Mouse (Mus musculus) spleen, postnatal 36 days (tissue): ENCODE results near the gene Ssr2.

Experiments used
- DNase-seq, 2 experiments: peaks; one replicate each; pipeline ENCODE4 v3.0.0; 2022; ENCODE audit warnings: low spot score in 2 of 2, mixed read lengths in 1 of 2

Ssr2 gene

DNA sequence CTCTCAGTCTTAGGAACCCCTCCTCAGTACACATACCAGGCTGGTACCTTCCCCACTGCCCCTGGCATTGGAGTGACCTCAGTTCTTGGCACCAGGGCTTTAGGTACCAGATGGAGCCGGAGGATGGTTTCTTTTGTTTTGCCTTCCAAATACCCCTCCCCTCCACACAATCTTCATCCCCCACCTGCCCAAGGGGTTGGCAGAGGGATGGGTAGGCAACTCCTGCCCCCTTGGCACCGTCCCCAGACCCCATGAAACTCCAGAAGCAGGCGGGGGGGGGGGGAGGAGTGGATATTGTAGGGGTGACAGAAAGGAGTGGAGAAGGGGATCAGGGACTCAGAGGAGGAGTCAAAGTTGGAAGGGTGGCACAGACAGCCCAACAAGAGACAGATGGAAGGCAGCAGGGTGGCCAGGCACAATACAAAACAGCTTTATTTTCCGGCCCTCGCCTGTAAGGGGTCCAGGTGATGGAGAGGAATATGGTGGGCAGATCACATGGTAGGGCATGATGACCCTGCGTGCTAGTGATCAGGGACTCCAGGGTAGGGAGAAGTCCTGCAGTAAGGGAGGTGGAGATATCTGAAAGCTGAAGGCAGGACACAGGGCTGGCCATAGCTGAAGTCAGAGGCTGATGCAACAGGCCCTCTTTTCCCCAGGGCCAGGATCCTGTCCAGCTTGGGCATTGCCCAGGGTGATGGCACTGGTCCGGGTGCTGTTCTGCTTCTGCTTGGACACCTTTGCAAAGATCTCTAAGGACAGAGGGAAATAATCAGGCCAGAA, 33.9 kb upstream of the Ssr2 start:
- no peak for DNase-seq

DNA sequence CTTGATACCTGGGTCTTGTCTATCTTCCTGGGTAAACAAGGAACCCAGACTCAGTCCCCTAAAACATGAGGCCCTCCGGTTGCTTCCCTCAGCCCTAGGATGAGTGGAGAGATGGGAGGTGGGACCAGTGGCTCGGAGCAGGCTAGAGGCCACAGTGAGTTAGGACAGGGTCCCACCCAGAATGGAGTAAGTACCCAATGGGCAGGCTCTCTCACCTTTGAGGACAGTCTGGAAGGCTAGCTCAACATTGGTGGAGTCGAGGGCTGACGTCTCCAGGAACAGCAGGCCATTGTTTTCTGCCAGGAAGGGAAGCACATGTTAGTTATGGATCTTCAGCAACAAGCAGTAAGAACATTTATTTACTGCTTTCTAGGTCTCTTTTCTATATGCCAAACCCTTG, 33.2 kb upstream of the Ssr2 start:
- no peak for DNase-seq

DNA sequence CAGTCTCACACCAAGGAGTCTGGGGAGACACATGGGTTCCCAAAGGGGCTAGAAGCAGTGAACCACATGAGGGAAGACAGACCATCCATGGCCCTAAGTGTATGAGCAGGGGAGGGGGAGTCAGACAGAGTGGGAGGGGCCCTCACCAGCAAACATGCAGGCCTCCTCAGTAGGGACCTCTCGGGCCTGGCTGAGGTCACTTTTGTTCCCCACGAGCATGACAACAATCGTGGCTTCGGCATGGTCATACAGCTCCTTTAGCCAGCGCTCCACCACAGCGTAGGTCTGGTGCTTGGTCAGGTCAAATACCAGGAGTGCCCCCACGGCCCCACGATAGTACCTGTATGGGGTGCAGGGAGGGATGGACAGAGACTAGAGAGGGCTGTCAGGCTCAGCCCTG, 32.5 kb upstream of the Ssr2 start:
- DNase-seq: no peak

DNA sequence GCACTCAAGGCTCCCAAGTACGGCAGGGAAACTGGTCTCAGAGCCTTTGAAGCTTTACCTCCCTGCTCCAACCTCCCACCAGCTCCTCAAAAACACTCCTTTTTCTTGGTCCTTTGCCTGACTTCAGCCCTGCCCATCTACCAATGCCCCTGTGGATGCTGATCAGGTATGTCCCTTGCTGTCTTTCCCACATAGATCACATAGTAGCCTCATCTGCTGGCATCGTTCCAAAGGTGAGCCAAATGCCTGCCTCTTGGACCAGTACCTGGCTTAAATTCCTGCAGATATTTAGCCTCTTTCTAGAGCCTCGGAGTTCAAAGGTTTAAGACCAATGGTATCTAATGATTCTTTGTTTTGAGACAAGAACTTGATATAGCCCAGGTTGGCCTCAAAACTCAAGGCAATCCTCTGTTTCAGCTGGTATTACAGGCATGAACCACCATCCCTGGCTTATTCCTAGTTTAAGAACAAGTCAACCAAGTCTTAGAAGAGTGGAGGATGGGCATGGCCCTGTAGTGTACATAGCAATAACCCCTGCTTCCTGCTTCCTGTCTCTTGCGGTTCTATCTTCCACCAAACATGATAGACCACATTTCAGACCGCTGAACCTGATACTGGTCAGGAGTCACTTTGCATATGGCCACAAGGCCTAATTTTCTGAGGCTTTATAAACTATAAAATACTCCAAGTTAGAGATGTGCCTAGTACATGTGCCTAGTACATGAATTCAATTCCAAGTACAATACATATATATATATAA, 31.8 kb upstream of the Ssr2 start:
- peak in 1 of 2 experiments; percentile 33 for DNase-seq

DNA sequence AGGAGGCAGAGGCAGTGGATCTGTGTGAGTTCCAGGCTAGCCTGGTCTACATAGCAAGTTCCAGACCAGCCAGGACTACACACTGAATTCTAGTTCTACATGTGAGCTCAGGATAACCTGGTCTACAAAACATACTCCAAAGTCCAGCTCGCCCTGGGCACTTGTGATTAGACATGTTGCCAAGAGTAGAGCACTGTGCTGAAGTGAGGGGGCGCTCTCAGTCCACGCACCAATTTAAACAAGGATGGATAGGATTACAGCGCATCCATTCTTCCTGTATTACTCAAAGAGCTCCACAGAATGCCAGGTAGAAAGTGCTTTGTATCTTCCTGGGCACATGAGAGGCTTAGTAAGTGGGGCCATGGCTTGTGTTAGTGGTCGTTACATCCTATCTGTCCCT, 31.2 kb upstream of the Ssr2 start:
- DNase-seq: no peak

DNA sequence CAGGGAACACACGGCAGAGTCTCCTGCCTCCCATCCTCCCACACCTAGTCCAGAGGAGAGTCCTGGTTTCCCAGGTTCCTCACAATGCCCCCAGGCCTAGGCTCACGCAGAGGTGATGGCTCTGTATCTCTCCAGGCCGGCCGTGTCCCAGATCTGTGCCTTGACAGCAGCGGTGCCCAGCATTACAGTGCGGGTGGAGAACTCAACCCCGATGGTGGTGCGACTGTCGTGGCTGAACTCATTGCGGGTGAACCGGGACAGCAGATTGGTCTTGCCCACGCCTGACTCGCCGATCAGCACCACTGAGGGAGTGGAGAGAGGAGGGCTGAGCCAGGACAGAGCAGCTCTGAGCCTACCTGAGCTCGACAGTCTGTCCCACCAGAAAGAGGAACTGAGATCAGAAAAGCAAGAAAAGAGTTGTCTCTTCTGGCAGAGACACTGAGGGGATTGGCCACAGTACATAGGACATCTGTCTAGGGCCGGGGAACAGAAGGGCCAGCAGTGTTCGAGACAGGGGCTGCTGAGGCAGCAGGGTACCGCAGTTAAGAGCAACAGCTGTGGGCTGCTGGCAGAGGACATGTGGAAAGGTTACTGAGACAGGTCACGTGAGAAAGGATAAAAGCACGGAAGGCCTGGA, 30.6 kb upstream of the Ssr2 start:
- peak; percentile 60 to 61 for DNase-seq

DNA sequence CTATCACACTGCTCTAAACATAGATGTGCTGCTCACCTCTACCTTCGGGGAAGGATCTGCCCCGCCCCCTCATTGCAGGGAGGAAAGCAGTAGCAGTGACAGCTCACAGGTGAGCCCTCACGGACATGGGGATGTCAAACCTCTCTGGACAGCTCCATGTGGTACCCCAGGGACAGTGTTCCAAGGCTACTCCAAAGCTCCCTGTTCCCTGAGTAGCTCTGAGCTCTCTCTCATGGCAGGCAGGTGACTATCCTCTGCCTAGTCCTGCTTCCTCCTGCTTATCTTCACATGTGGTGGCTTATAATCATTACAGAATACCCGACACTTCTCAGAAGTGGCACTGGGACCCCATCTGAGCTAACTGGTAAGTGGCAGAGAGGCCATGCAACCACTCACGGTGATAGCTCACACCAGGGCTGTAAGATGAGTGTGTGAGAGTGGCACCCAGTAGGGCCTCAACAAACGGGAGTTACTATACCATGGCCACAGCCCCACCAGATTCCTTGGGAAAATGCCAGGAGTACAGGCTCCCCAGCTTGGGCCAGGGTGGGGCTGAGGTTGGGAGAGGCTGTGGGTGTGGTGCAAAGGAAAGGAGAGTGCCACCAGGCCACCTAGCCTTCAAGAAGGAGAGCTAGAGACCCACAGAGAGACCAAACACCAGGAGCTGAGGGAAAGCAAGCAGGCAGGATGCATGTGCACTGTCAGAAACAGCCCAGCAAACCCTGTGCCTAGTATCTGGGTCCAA, 28.8 kb upstream of the Ssr2 start:
- DNase-seq: no peak

DNA sequence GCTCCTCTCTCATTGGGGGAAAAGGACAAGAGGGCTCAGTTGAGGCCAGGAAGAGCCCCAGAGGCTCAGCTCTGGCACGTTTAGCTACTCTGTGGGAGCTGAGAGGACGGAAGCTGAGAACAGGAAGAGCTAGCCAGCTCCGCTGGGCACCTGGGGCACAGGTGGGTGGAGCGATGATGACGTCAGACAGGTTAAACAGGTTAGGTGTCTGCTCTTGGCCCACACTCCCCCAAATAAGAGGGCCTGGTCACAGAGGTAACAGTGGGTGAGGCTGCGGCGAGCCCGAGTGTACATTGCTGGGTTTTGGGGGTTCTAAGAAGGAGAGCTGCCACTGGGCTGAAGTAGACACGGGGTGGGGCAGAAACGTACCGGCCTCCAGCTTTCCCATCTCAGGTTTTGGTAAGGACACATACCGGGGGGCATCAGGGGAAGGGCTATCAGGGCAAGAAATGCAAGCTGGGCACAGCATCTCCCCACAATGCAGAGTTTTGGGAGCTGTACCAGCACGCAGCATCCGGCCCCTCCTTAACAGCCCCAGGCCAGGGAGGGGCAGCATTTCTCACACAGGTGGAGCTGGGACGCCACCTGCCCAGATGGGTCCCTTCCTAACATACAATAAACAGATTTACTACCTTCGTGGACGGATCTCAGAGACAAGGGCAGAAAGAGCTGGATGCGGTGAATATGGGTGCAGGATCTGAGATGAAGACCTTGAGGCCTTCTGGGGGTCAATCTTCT, 27.3 kb upstream of the Ssr2 start, which contains the start of gene Rab25:
Gene Rab25, minus strand, starts transcription at position 121 of the 738 bp plus-strand sequence.
- no peak for DNase-seq

DNA sequence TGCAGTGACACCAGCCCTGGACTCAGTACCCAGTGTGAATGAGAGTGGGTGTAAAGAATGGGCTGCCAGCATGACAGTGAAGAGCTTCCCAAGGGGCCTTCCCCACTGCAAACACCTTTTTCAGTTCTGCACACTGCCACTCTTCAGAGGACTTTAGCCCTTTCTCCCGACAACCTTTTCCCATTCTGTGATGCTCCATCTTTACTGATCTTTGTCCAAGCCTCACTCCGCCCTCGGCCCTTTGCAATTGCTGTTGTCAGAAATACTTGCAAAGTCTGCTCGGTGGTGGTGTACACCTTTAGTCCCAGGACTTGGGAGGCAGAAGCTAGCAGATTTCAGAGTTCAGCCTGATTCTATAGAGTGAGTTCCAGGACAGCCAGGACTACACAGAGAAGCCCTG, 24.1 kb upstream of the Ssr2 start:
- DNase-seq: no peak

DNA sequence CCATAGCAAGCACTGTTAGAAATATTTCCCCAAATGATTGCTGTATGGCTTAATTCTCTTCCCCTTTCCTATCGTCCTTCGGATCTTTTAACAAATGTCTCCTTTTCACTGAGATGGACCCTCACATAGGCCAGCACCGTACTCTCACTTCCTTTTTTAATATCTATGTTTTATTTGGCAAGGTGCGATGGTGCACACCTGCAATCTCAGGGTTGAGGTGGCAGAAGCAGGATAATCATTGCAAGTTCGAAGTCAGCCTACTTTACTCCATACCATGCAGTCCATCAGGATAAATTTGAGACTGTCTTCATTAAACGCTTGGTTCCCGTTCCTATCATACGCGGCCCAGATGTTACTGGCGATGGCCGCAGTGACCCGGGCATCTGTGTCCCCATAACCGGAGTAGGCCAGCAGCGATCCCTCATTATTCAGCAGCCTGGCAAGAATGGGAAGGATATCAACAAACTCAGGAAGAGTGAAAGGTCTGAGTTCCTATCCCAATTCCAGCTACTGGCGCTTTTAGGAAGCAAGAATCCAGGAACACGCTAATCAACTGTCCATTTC, 23.5 kb upstream of the Ssr2 start:
- no peak for DNase-seq

DNA sequence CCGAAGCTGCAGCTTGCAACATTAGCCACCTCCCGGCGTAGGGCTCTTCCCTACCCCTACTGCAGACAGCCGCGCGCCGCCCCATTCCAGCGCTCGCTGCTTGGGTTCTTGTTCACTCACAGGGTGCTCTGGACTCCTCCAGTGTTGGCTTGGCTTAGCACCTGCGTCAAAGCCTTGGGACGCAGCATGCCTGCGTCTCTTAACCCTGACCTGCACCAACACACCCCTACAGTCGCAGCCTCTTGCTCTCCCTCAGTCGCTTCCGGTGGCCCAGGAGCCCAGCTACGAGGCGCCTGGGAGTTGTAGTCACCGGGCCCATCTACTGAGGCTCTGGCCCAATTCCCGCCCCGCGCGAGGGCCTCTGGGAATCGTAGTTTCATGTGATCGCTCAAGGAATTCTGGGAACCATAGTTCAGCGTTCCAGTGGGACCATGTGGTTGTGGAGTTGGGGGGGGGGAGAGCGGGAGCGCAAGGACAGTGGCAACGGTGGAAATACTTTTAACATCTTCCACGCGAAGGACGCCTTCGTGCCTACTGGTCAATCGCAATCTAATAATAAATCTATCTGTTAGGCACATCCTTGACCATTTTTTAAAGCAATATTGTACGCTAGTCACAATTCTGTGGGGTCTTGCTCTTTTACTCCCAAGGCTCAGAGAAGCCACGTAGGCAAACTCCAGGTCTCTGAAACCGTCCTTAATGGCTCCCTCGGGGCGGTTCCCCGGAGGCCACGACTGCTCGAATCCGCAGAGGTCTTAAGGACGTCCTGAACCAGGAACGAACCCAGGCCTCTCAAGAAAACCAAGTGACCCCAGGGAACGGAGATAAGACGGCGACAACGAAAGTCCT, 22.8 kb upstream of the Ssr2 start, which contains the start of gene Lamtor2:
Gene Lamtor2, minus strand, starts transcription at position 399 of the 849 bp plus-strand sequence.
- DNase-seq: peak; percentile 97 to 98

DNA sequence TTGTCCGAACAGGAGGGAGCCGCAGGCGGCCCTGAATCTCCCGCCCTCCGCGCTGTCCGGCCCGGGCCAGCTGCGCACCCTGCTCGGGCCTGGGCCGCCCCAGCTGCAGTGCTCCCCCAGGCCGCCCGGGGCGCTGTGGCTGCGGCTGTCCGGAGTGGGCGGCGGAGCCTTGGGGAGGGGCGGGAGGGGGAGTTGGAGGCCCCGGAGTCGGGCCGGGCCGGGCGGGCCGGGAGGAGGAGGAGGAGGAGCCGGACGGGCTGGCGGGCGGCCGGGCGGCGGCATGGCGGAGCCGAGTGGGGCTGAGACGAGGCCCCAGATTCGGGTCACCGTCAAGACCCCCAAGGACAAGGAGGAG, 22.2 kb upstream of the Ssr2 start, which contains the start of gene Ubqln4:
Gene Ubqln4, plus strand, starts transcription at position 234 of the 355 bp plus-strand sequence.
- DNase-seq: peak; percentile 83 to 89

DNA sequence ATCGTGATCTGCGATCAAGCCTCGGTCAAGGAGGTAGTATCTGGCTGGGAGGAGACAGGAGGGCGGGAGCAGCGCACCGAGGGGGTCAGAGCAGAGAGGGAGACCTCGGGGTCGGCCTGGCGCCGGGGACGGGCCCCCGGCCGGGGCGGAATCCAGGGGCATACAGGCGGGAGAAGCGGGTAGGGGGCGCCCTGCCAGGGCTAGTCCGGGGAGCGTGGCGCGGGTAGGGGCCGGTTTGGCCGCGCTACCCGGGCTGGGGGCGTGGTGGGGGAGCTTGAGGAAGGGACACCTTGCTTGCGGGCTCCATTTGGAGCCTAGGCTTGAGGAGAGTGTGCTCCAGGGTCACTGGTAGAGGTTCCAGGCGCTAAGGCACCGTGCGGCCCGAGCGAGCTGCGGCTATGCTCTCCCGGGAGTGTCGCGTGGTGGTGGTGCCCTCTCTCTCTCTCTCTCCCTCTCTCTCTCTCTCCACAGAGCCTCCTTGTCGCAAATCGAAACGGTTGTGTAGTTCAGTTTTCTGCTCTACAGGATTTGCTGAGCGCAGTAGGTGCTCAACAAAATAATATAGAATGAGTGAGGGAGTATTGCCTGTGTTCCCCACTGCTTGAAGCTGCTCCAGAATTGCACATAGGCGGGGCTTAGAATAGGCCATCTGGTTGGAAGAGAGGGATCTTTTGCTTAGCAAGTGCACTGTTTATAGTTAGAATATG, 21.6 kb upstream of the Ssr2 start:
- peak in 1 of 2 experiments; percentile 47 for DNase-seq

DNA sequence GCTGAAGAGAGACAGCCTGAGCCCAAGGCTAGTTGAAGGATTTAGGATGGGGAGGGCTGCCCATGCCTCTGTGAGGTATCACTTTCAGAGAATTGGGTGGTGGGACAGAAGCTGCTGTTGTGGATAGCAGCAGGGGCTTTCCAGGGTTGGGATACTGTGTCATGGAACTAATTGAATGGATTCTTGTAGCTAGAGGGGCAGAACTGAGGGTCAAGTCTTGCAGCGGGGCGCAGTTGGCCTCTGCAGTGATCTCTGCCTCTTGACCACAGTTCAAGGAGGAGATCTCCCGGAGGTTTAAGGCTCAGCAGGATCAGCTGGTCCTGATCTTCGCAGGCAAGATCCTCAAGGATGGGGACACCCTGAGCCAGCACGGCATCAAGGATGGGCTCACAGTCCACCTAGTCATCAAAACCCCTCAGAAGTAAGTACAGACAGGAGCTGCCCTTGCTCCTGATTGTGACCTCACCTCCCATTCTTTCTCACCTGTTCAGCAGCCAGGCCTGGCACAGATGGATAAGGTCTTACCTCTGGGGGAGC, 20.5 kb upstream of the Ssr2 start:
- DNase-seq: no peak

DNA sequence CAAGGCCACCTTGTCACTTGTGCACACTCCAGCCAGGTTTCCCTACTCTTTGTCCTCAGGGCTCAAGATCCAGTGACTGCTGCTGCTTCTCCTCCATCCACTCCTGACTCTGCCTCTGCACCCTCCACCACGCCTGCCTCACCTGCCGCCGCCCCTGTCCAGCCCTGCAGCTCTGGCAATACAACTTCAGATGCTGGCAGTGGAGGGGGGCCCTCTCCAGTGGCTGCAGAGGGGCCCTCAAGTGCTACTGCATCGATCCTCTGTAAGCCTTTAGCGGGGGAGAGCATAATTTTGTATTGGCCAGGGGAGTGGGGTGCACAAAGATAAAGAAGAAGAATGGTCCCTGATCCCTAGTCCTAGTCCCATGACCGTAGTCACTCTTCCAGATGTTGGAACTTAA, 19.9 kb upstream of the Ssr2 start:
- DNase-seq: no peak

DNA sequence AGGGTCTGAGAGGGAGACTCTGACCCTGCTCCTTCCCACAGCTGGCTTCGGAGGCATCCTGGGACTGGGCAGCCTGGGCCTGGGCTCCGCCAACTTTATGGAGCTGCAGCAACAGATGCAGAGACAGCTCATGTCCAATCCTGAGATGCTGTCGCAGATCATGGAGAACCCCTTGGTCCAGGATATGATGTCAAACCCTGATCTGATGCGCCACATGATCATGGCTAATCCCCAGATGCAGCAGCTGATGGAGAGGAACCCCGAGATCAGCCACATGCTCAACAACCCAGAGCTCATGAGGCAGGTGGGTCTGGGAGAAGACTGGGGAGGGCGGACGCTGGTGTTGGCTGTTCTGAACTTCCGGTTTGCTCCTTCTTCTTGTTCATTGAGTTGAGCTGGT, 19.1 kb upstream of the Ssr2 start:
- DNase-seq: no peak

DNA sequence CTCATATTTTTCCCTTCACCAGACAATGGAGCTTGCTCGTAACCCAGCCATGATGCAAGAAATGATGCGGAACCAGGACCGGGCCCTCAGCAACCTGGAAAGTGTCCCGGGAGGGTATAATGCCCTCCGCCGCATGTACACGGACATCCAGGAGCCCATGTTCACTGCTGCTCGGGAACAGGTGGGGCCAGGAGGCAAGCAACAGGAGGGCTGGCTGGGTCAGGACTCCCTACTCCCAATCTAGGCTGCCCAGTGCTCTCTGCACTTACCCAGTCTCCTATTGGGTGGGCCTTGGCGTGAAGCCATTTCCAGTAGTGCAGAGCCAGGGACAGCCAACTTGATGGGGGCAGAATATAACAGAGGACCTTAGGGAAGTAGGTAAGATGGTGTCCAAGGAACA, 16.1 kb upstream of the Ssr2 start:
- DNase-seq: no peak

DNA sequence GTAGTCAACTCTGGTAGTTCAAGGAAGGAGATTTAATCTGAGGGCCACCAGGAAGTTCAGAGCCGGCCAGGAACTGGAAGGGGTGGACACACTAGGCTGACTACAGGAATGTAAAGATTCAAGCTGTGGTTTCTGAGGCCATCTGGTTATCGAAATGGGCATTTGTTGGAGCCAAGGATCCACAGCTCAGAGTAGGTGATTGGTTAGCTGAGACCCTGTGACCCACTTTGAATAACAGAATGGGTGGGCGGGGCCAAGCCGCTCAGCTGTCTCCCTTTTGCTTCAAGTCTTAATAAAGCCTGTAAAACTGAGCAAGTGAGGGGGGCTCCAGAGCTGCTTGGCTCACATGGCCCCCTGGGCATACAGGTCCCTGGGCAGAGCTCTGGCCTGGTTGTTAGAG, 13.7 kb upstream of the Ssr2 start:
- DNase-seq: no peak

DNA sequence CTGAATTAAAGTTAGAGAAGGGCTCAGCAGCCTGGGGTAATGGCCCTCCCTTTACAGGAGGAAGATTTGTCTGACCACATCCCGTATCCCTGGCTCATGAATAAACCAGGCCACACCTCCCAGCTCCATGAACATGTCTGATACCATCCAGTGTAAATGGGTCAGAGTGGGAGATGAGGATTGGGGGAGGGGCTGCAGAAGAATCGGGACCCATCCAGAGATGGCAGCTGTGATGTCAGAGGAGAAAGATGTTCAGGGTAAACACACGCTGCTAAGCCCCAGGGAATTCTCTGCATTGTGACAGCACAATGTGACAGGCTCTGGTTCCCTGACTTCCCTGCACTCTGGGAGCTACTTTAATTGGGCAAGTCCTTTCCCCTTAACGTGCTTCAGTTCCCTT, 12.2 kb upstream of the Ssr2 start:
- DNase-seq: no peak
